Mouse (Mus musculus) embryonic facial prominence, embryonic 12.5 days (tissue): Measurements from ENCODE around the gene Pde4d. TPM values are rescaled to one million over a fixed set of nuclear protein-coding genes. Genes with fewer than 3 reads are reported as not detected.

ENCODE experiments used
- ATAC-seq: fragments of 200-750 bp; cut with Nextera tagmentation; 2 replicates; pipeline ENCODE4 v1.8.0; 2017; ENCODE audit not compliant: insufficient number of reproducible peaks, insufficient read depth, low FRiP score, low TSS enrichment
- H3K27ac ChIP-seq: fragments of 300-500 bp; sonication (generic); 2 replicates; pipeline ENCODE4 v1.5.1; 2016; ENCODE audit warnings: mild to moderate bottlenecking
- H3K27me3 ChIP-seq: fragments of 300-500 bp; sonication (generic); 2 replicates; pipeline ENCODE4 v1.6.1; 2016; ENCODE audit warnings: mild to moderate bottlenecking, moderate library complexity
- H3K36me3 ChIP-seq: fragments of 300-500 bp; sonication (generic); 2 replicates; pipeline ENCODE4 v1.6.1; 2016; ENCODE audit warnings: mild to moderate bottlenecking
- H3K4me1 ChIP-seq: fragments of 300-500 bp; sonication (generic); 2 replicates; pipeline ENCODE4 v1.6.1; 2016
- H3K4me2 ChIP-seq: fragments of 300-500 bp; sonication (generic); replicated peaks from 2 replicates; pipeline ENCODE4 v1.6.1; 2016; ENCODE audit warnings: mild to moderate bottlenecking, moderate library complexity
- H3K4me3 ChIP-seq: fragments of 300-500 bp; sonication (generic); 2 replicates; pipeline ENCODE4 v1.5.1; 2016; ENCODE audit warnings: mild to moderate bottlenecking
- H3K9ac ChIP-seq: fragments of 300-500 bp; sonication (generic); 2 replicates; pipeline ENCODE4 v1.6.1; 2016; ENCODE audit warnings: mild to moderate bottlenecking, moderate library complexity
- H3K9me3 ChIP-seq: fragments of 300-500 bp; sonication (generic); 2 replicates; pipeline ENCODE4 v1.6.1; 2016; ENCODE audit warnings: mild to moderate bottlenecking, moderate library complexity
- WGBS: fragments of 180-500 bp; shearing (Covaris S2); methylation state at CpG from one replicate; pipeline ENCODE4 v1.1.7; 2016; 5-methylcytosine and 5-hydroxymethylcytosine counted together
- polyA plus RNA-seq: library from polyadenylated mRNA; unstranded; fragments of >200 nt; fragmentation: Nextera tagmentation; extraction: Ambion mirVana; gene quantifications from 2 replicates; pipeline ENCODE4 v1.2.1, GENCODE M21; 2016

Gene Pde4d
- polyA plus RNA-seq, 1 experiment from 2014 or later = 20.4 TPM

DNA sequence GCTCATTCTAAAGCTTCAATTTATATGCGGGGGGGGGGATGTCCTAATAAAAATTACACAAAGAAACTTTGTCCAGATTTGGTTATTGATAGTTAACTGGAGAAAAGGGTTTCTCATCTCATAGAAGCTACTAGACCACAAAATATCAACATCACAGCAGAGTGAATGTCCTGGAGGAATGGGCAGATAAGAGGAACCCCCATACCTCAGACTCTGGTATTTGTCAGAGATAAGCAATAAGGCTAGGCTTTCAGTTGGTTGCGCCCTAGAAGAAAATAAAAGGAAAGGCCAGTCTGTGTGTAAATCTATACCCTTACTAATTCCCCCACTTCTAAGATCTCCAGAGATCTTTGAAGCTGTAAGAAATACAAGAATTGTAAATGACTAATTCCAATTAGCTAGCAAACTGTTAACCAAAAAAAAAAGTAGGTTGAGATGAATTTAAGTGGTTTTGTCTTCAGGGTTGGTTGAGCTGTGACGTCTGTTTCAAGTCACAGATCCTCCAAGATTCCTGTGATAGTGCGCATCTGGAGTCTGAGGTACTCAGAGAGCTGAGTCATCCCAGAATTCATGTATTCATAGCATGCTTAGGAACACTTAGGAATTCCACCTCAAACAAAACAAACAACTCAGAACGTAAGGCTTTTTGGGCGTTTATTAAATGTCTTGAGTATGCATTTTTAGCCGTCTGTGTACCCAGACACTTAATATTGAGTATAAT is 1197.9 kb downstream of the Pde4d start:
- H3K4me1 ChIP-seq = peaks cover 11% of the 10 kb centered on the region
- peaks cover 7% of the 10 kb centered on the region; the same call in 1 of the 2 replicates for H3K27me3 ChIP-seq
- H3K36me3 ChIP-seq = no peaks in the 10 kb centered on the region
- H3K4me2 ChIP-seq = no peak overlapping the region
- no peaks in the 10 kb centered on the region for H3K9me3 ChIP-seq
- 70% methylated on average over 7 of the region's 7 CpGs for WGBS
- H3K4me3 ChIP-seq = no peak overlapping the region
- H3K9ac ChIP-seq = no peak overlapping the region
- ATAC-seq = no peak
- no peak overlapping the region for H3K27ac ChIP-seq

DNA sequence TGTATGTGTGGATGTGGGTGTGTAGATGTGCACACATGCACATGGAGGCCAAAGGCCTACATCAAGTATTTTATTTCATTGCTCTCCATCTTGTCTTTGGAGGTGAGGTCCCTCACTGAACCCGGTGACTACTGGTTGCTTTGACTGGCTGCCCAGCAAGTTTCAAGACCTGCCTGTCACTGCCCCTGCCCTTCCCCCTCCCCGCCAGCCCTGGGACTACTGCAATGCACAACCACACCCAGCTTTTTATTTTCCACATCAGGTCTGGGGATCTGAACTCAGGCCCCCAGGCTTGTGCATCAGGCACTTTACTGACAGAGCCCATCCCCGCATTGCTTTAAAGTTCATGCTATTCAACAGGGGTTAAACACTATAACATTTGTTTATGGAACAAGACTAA is 1198.6 kb downstream of the Pde4d start:
- H3K36me3 ChIP-seq = no peaks in the 10 kb centered on the region
- 76% methylated on average over 3 of the region's 3 CpGs for WGBS
- ATAC-seq = no peak

DNA sequence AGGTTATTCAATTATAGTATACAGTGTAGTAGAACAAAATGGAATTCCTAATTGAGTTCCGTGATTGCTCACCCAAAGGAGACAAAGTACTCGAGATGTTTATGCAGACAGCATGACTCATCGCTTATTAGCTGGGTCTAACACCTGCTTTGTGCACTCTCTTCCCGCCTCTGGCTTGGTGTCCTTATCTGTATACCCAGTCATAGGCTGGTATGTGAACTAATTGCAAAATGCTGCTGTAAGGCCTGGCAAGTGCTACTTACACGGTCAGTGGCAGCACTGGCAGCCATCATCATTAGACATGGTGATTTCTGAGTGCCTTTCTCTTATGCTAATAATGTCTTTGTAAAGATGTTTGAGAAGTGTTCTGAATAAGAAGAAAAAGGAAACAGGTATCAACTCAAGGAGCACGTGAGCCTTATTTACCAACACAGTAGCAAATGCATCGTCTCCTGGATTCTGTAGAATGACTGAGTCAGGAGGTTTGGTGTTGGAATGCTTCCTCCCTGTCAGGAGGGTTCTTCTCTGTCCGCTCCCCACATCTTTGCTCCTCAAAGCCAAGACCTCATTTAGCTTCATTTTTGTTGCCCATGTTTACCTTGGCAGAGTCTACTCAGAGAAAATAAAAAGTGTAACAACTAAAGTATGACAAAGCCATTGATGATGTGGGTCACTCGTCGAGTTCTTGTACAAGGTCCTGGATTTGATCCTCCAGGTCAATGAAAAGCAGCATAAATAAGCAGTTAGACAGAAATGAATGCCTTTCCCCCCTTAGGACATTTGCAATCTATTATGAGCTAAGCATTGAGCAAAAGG is 1202.2 kb downstream of the Pde4d start:
- H3K9me3 ChIP-seq = no peaks in the 10 kb centered on the region
- 0 out of 2 replicates have a peak, but pooled peaks cover 6% of the 10 kb centered on the region for H3K4me1 ChIP-seq
- H3K4me3 ChIP-seq = no peak overlapping the region
- no peak overlapping the region for H3K4me2 ChIP-seq
- no peak for ATAC-seq
- no peaks in the 10 kb centered on the region for H3K36me3 ChIP-seq
- 70% methylated on average over 10 of the region's 10 CpGs for WGBS
- H3K27me3 ChIP-seq = peaks cover 7% of the 10 kb centered on the region; the same call in 1 of the 2 replicates
- H3K9ac ChIP-seq = no peak overlapping the region
- no peak overlapping the region for H3K27ac ChIP-seq

More for the DNA sequence above, 1198.6 kb downstream of the Pde4d start:
- no peak overlapping the region for H3K4me3 ChIP-seq
- peaks cover 7% of the 10 kb centered on the region; the same call in 1 of the 2 replicates for H3K27me3 ChIP-seq
- H3K27ac ChIP-seq = no peak overlapping the region
- no peaks in the 10 kb centered on the region for H3K9me3 ChIP-seq
- no peak overlapping the region for H3K9ac ChIP-seq
- H3K4me1 ChIP-seq = peaks cover 11% of the 10 kb centered on the region
- no peak overlapping the region for H3K4me2 ChIP-seq

DNA sequence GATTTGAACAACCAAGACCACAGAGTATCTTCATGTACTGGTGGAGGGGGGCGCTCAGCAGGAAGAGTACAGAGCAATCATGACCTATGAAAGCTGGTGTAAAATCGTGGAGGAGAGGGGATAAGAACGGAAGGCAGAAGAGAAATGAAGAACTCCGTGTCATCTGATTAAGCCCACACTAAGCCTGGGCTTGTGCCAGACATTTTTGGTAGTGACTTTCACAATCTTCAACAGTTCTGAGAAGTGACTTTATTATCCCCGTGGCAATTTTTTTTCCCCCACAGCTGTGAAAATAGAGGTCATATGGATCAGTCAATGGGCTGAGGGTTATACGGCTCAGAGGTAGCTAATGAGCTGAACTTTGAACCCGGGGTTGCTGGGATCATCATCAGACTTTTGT is 1202.9 kb downstream of the Pde4d start:
- H3K36me3 ChIP-seq = no peaks in the 10 kb centered on the region
- H3K27me3 ChIP-seq = peaks cover 7% of the 10 kb centered on the region; the same call in 1 of the 2 replicates
- H3K4me2 ChIP-seq = no peak overlapping the region
- no peak overlapping the region for H3K4me3 ChIP-seq
- H3K27ac ChIP-seq = no peak overlapping the region
- 30% methylated on average over 7 of the region's 7 CpGs for whole genome bisulfite sequencing
- H3K9ac ChIP-seq = no peak overlapping the region
- H3K4me1 ChIP-seq = 0 out of 2 replicates have a peak, but pooled peaks cover 6% of the 10 kb centered on the region
- no peaks in the 10 kb centered on the region for H3K9me3 ChIP-seq
- no peak for ATAC-seq

DNA sequence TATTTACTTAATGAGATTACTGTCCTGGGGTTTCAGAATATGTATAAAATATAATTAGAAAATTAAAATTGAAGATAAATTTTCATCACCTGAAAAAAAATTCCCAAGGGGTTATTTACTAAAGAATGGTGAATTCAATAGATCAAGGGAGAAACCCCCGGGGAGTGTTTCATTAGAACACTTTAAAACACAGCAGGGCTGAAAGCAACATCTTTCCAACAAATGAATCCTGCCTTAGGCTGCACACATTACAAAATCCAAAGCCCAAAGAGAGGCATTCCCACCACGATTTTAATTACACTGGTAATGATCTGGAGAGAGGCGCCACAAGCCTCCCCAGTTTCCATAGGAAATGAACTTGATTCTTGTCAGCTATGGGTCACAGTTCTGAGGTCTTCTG is 1205.6 kb downstream of the Pde4d start:
- H3K9ac ChIP-seq = no peak overlapping the region
- WGBS = 67% methylated on average over 3 of the region's 3 CpGs
- no peaks in the 10 kb centered on the region for H3K9me3 ChIP-seq
- H3K36me3 ChIP-seq = no peaks in the 10 kb centered on the region
- H3K4me3 ChIP-seq = no peak overlapping the region
- peaks cover 10% of the 10 kb centered on the region; the same call in 1 of the 2 replicates for H3K4me1 ChIP-seq
- 0 out of 2 replicates have a peak, but pooled peaks cover 3% of the 10 kb centered on the region for H3K27me3 ChIP-seq
- ATAC-seq = no peak
- no peak overlapping the region for H3K4me2 ChIP-seq
- no peak overlapping the region for H3K27ac ChIP-seq

- Histone ChIP-seq H3K4me2 (no peak overlapping the region), H3K9ac (no peak overlapping the region), H3K4me3 (no peak overlapping the region), H3K27me3 (no peaks in the 10 kb centered on the region), H3K9me3 (no peaks in the 10 kb centered on the region), H3K4me1 (peaks cover 15% of the 10 kb centered on the region; the same call in 1 of the 2 replicates), H3K36me3 (no peaks in the 10 kb centered on the region), H3K27ac (no peak overlapping the region)
- ATAC-seq = no peak
- 83% methylated on average over 6 of the region's 6 CpGs for WGBS
These were observed 1209.4 kb downstream of the Pde4d start for GRCm38 (mm10) chr13:109659103-109659502.

DNA sequence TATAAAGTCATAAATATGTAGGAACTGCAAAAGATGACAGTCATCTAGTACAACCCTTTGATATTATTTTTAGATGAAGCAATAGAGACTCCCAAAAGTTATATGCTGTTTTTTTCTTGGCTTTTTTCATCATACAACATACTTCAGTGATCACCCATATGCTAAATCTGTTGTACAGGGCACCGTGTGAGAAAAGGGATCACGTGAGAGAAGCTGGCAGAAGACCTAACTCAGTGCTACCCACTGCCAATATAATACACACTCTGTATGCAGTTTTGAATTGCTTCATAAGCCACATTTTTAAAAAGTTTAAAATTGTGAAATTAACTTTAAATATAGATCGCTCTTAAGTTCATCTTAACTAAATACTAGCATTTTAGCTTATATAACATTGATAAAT is 1211.6 kb downstream of the Pde4d start:
- H3K36me3 ChIP-seq = no peaks in the 10 kb centered on the region
- H3K9me3 ChIP-seq = no peaks in the 10 kb centered on the region
- peaks cover 15% of the 10 kb centered on the region; the same call in 1 of the 2 replicates for H3K4me1 ChIP-seq
- WGBS = 93% methylated on average over 3 of the region's 3 CpGs
- H3K27me3 ChIP-seq = no peaks in the 10 kb centered on the region
- no peak overlapping the region for H3K4me3 ChIP-seq
- ATAC-seq = no peak
- H3K4me2 ChIP-seq = no peak overlapping the region
- H3K27ac ChIP-seq = no peak overlapping the region
- H3K9ac ChIP-seq = no peak overlapping the region

DNA sequence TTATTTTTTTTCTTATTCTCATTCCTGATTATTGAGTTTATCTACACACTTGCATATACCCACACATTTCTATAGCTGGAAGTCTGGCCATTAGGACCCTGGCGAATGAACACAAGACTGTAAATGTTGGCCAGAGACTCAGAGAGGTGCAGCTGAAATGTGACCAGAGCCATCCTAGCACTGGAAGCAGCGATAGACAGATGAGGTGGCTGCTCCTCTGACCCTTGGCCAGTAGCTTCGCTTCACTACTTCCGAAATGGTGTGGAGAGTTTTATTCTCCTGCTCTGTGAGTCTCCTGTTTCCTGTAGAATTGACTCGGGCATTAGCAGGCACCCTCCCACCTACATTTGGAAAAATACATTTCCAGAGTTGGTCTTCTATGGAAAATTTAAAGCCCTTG is 1212.4 kb downstream of the Pde4d start:
- 47% methylated on average over 5 of the region's 5 CpGs for WGBS
- Histone ChIP-seq H3K27me3 (no peaks in the 10 kb centered on the region), H3K9me3 (no peaks in the 10 kb centered on the region), H3K4me1 (peaks cover 15% of the 10 kb centered on the region; the same call in 1 of the 2 replicates), H3K4me2 (no peak overlapping the region), H3K9ac (no peak overlapping the region), H3K27ac (no peak overlapping the region), H3K36me3 (no peaks in the 10 kb centered on the region), H3K4me3 (no peak overlapping the region)
- no peak for ATAC-seq

DNA sequence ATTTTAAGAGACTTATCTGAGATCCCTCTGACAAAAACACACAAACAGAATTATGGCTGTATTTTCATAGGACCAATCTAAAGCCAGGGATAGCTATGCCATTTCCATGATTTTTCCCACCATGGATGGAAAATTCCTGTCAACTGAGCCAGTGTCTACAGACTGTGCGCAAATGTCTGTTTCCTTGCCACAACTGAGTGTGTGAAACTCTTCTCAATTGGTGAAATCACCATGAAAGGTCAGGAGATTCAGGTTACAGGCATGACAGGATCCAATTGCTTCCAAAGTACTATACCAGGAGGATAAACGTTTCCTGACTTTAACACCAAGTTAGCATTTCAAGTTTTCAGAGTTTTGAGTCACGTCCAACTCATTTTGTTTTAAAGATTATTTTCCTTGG is 1213.0 kb downstream of the Pde4d start:
- H3K4me2 ChIP-seq = no peak overlapping the region
- no peaks in the 10 kb centered on the region for H3K27me3 ChIP-seq
- H3K4me1 ChIP-seq = peaks cover 15% of the 10 kb centered on the region; the same call in 1 of the 2 replicates
- no peaks in the 10 kb centered on the region for H3K36me3 ChIP-seq
- no peaks in the 10 kb centered on the region for H3K9me3 ChIP-seq
- no peak overlapping the region for H3K27ac ChIP-seq
- H3K4me3 ChIP-seq = no peak overlapping the region
- 14% methylated on average over 3 of the region's 3 CpGs for WGBS
- ATAC-seq = no peak
- H3K9ac ChIP-seq = no peak overlapping the region

DNA sequence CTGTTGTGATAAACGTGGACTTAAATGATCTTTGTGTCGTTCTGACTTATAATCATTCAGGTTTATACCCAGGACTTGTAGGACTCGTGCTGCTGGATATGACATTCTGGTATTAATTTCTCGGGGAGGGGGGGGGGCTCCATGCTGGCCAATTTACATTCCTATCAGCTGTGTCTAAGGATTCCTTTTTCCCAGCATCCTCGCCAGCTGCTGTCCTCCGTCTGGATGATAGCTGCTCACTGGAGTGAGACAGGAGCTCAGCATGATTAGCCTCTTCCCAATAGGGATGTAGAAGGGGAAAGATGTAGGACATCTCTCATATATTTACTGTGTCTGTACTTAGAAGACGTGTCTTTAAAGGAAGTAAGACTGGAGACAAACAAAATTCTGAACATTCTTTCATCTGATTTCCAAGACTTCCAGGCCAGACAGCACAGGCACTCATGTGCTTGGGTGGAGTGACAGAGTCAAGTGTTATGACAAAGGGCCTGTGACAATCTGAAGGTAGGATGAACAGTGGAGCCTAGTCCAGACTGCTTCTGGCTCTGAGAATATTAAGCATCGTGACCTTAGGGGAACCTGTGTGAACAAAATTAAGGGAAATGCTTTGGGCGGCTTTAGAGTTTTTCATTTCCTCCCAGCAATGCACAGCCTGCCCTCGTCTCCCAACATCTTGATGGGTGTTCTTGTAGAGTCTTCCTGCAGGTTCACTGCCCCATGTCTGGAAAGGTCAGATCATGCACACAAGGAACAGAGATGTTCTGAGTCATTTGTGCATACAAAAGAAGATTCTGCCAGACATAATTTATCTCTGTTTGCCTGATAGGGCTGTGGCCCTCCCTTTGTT is 1215.4 kb downstream of the Pde4d start:
- Histone ChIP-seq H3K4me1 (peaks cover 11% of the 10 kb centered on the region; the same call in 1 of the 2 replicates), H3K36me3 (no peaks in the 10 kb centered on the region), H3K27me3 (no peaks in the 10 kb centered on the region), H3K4me2 (no peak overlapping the region), H3K9me3 (no peaks in the 10 kb centered on the region), H3K27ac (no peak overlapping the region), H3K9ac (no peak overlapping the region), H3K4me3 (no peak overlapping the region)
- no peak for ATAC-seq
- 61% methylated on average over 10 of the region's 10 CpGs for WGBS

GRCm38 (mm10) chr13:109665803-109666403 is 1216.2 kb downstream of the Pde4d start:
- Histone ChIP-seq H3K27me3 (no peaks in the 10 kb centered on the region), H3K27ac (no peak overlapping the region)

More at GRCm38 (mm10) chr13:109665803-109666403, 1216.2 kb downstream of the Pde4d start:
- Histone ChIP-seq H3K9me3 (no peaks in the 10 kb centered on the region), H3K36me3 (no peaks in the 10 kb centered on the region), H3K4me1 (peaks cover 11% of the 10 kb centered on the region; the same call in 1 of the 2 replicates), H3K4me3 (no peak overlapping the region), H3K4me2 (no peak overlapping the region), H3K9ac (no peak overlapping the region)
- 86% methylated on average over 10 of the region's 10 CpGs for WGBS
- ATAC-seq = no peak
